Mouse (Mus musculus) macrophage (primary cell): Measurements from ENCODE around the gene Pif1. TPM values are rescaled to one million over a fixed set of nuclear protein-coding genes. Genes with fewer than 3 reads are reported as not detected.

Source experiments
- H3K27ac ChIP-seq: fragments of 350-480 bp; formaldehyde crosslinking; 2 replicates; pipeline ENCODE4 v1.9.0; 2021
- H3K36me3 ChIP-seq: fragments of 350-480 bp; formaldehyde crosslinking; 2 replicates; pipeline ENCODE4 v1.9.0; 2021; ENCODE audit errors: inconsistent target
- H3K4me3 ChIP-seq: fragments of 350-480 bp; formaldehyde crosslinking; 2 replicates; pipeline ENCODE4 v1.9.0; 2021; ENCODE audit errors: inconsistent target
- H3K79me2 ChIP-seq: fragments of 350-480 bp; formaldehyde crosslinking; 2 replicates; pipeline ENCODE4 v1.9.0; 2021; ENCODE audit errors: inconsistent target
- WGBS: methylation state at CpG from one replicate; pipeline ENCODE4 v1.1.7; 2026; ENCODE audit warnings: inconsistent platforms; ENCODE audit not compliant: missing documents; 5-methylcytosine and 5-hydroxymethylcytosine counted together
- polyA plus RNA-seq: library from polyadenylated mRNA; stranded (reverse); fragments of 250-400 nt; gene quantifications from 3 replicates; pipeline ENCODE4 v1.2.4, GENCODE M21; 2018; ENCODE audit warnings: inconsistent platforms

The Pif1 gene
- polyA plus RNA-seq, 1 experiment from 2014 or later, result 0.53 TPM

DNA sequence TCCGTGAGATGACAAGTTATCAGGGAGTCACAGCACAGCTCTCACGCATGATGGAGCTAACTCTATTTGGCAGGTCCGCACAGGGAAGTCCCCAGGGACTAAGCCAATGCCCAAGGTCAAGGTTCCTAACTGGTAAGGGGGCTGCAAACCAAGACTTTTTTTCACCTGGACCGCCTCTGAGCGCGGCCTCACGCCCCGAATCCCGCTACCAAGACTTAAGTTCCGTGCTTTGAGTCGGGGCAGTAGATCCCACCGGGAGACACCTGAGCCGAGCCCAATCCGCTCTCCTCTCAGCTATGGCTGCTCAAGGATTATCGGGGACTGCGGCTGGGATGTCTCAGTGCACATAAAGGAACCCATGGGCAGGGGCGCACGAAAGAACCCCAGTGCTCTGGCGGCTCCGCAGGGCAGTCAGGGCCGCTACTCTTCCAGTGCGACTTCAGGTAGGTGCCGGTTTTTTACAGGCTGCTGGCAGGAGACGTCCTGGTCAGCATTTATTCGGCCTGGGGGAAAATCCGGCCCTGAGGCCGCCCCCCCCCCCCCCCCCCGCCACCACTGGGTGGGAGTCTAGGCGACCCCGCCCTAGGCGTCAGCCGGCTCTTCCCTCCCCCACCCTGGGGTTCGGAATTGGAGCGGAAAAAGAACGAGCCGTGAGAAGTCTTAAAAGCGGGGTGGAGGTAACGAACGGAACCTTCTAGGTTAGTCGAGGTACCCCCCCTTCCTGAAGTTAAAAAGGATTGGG, 42.2 kb downstream of the Pif1 start, which contains the start of gene Rbpms2:
TSS of gene Rbpms2 (plus strand) at position 624 of the 742 bp plus-strand sequence.
- Histone ChIP-seq H3K27ac (no peak within 1 kb of the TSS), H3K36me3 (no peaks in the 10 kb centered on the region)

DNA sequence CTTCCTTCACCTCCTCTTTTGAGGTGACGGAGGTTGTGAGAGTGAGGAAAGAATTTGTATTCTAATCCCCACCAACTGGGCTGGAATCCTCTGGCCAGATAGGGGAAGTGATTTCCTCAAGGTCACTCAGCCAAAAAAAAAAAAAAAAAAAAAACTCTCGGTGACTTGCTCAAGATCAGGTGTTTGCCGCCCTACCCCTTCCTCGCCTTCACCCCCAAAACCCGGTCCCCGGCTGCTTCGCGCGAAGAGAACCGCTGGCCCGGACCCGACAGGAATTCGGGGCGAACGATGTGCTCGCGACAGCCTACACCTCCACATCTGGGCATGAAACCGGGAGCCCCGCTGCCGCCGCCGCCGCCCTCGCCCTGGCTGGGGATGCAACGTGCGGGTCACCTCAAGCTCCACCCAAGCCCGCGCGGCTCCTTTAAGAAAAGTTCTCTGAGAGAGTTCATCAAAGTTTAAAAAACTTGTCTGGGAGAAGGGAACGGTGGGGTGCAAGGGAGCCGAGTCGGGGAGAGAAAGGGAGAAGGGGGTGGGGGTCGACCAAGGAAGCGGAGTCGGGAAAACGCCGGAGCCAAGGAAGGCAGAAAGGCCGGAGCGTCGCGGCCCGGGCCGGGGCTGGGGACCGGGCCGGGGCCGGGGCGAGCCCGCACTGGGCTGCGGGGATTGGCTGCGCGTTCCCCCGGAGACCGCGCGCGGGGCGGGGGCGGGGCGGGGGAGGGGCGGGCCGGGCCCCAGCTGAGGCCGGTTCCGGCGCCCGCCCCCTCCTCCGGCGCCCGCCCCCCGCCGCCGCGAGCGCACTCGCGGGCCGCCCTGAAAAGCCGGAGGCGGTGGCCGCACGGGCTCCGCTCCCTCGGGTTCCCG, 43.0 kb downstream of the Pif1 start:
- H3K36me3 ChIP-seq, result no peaks in the 10 kb centered on the region
- no peaks in the 10 kb centered on the region for H3K79me2 ChIP-seq
- peak overlapping the region; percentile 3; the same call in 1 of the 2 replicates for H3K4me3 ChIP-seq
- WGBS, result 1% methylated on average over 36 of the region's 83 CpGs
- H3K27ac ChIP-seq, result no peak overlapping the region

More for the DNA sequence above, 42.2 kb downstream of the Pif1 start, which contains the start of gene Rbpms2:
- Histone ChIP-seq H3K79me2 (no peaks in the 10 kb centered on the region), H3K4me3 (peak within 1 kb of the TSS; percentile 3; the same call in 1 of the 2 replicates)
- 7% methylated on average over 35 of the region's 40 CpGs for WGBS

DNA sequence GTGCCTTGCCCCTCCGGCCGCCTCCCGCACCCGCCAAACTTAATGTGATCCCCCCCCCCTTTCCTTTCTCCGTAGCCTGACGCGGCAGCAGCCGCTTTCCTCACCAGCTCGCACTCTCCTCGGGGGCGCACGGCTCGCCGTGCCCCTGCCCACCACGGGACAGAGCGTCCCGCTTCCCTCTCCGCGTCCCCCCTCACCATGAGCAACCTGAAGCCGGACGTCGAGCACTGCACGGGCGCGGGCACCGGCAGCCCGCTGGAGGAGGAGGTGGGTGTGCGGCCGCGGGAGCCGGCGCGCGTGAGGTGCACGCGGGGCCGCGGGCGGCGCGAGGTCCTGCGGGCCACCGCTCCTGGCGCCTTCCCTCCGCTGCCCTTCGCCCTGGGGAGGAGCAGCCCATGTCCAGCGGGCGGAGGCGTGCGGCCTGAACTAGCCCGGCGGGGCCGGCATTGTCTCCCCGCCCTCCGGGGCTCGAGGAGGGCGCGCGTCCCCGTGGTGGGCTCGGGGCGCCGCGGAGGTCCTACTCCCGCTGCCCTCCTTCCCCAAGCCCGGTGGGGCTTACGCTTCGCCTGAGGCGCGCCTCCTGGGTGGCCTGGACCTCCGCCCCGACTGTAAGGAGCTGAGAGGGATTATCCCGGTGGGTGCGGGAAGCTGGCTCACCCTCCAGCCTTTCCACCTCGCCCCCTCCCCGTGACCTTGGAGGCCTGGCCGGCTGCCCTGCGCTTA, 43.8 kb downstream of the Pif1 start:
- Histone ChIP-seq H3K27ac (no peak overlapping the region), H3K36me3 (no peaks in the 10 kb centered on the region), H3K79me2 (no peaks in the 10 kb centered on the region), H3K4me3 (no peak overlapping the region)
- WGBS, result 6% methylated on average over 68 of the region's 78 CpGs

DNA sequence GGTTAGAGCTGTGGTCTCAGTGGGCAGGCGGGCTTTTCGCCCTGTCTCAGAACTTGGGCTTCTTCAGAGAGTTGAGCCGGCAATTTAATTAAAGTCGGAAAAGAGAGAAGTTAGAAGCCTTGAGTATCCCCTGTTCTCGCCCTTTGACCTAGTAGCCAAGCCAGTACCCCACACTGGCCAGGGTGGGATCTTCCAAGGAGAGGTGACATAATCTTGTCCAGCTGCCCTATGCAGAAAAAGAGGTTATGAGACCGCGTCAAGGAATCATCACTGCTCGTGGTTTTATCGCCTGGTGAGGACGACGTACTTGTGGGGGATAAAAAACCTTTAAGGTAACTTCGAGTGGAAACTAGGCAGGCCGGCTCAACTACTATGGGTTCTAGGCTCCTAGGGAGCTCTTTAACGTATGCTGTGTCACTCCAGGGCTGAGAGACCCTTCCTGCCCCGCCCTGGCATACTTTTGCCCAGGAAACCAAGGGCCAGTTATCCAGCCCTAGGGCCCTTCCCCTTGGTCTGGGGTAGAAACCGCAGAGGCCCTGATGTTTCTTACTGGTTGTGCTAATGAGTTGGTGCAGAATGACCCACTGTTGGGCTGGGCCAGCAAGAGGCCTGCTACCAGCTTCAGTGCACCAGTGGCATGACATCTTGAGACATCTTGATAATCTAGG, 44.5 kb downstream of the Pif1 start:
- Histone ChIP-seq H3K4me3 (no peak overlapping the region), H3K36me3 (no peaks in the 10 kb centered on the region), H3K27ac (no peak overlapping the region), H3K79me2 (no peaks in the 10 kb centered on the region)
- 49% methylated on average over 16 of the region's 16 CpGs for WGBS

DNA sequence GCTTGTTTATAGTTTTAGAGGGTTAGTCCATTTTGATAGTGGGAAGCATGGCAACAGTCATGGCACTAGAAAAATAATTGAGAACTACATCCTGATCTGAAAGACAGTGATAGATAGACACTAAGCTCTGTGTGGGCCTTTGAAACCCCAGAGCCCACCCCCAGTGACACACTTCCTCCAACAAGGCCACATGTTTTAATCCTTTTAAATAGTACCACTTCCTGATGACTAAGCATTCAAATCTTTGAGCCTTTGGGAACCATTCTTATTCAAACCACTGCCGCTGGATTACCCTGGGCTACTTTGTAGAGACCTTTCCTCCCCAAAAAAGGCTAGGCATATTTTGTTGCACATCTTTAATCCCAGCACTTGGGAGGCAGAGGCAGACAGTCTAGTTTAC, 48.8 kb downstream of the Pif1 start:
- WGBS, result 47% methylated on average over 1 of the region's 1 CpGs
- Histone ChIP-seq H3K4me3 (no peak overlapping the region), H3K79me2 (no peaks in the 10 kb centered on the region), H3K36me3 (no peaks in the 10 kb centered on the region), H3K27ac (no peak overlapping the region)

DNA sequence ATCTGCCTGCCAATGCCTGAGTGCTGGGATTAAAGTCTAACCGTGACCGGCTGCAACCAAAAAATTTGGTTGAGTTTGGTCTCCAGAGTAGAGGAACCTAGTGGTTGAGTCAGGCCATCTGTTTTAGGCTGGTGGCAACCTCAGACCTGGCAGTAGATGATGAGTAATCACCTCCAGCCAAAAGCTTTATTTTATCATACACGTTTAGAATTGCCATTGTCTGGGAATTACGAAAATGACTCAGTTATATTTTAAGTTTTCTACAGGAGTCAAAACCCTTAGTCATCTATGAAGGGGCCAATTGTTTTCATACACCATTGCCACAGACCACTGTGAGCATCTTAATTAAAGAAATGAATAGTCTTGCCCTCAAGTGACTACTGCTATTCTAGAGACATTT, 50.0 kb downstream of the Pif1 start:
- 74% methylated on average over 4 of the region's 4 CpGs for WGBS
- Histone ChIP-seq H3K4me3 (no peak overlapping the region), H3K27ac (no peak overlapping the region), H3K36me3 (no peaks in the 10 kb centered on the region), H3K79me2 (no peaks in the 10 kb centered on the region)

DNA sequence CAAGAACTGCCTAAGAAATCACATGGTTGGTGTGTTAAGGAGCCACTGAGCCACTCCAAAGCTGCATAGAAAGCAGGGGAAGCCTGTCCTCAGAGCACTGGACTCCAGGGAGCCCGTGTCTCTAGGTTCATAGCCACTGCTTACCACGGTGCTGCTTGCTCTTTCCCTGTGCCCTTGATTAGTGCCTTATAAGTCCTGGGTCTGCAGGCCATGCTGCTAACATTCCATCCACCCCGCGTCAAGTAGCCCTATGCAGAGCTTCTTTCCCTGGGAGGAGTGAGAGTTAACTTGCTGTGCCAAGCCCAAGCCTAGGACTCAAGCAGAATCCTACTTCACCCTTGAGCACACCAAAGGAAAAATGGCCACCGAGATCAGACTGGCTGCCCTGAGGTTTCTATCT, 52.1 kb downstream of the Pif1 start:
- 92% methylated on average over 5 of the region's 5 CpGs for WGBS
- no peak overlapping the region for H3K4me3 ChIP-seq
- no peaks in the 10 kb centered on the region for H3K36me3 ChIP-seq

DNA sequence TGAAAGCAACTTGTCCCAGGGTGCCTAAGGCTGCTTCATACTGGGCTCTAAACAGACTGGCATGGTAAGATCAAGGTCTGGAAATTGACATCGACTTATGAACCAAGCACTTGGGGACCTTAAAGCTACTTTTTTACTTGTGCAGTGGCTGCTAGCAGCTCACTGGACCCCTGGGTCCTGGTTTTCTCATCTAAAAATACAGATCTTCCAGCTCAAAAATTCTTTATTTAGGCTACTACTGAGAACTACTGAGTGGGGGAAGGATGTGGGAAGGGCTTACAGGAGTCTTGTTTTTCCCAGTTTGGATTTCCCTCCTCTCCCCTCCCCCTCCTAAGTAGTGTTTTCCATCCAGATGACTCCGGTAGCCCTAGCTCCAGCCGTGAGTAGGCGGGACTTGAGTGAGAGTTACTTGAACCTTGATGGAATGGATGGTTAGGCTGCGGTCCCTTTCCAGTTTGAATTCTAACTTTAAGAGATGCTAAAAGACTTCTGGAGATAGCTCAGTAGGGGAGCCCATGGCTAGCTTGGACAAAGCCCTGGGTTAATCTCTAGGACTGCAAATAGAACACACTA, 54.0 kb downstream of the Pif1 start:
- Histone ChIP-seq H3K36me3 (no peaks in the 10 kb centered on the region), H3K27ac (no peak overlapping the region), H3K4me3 (no peak overlapping the region), H3K79me2 (no peaks in the 10 kb centered on the region)
- 77% methylated on average over 5 of the region's 5 CpGs for WGBS

More for the DNA sequence above, 52.1 kb downstream of the Pif1 start:
- Histone ChIP-seq H3K27ac (no peak overlapping the region), H3K79me2 (no peaks in the 10 kb centered on the region)

DNA sequence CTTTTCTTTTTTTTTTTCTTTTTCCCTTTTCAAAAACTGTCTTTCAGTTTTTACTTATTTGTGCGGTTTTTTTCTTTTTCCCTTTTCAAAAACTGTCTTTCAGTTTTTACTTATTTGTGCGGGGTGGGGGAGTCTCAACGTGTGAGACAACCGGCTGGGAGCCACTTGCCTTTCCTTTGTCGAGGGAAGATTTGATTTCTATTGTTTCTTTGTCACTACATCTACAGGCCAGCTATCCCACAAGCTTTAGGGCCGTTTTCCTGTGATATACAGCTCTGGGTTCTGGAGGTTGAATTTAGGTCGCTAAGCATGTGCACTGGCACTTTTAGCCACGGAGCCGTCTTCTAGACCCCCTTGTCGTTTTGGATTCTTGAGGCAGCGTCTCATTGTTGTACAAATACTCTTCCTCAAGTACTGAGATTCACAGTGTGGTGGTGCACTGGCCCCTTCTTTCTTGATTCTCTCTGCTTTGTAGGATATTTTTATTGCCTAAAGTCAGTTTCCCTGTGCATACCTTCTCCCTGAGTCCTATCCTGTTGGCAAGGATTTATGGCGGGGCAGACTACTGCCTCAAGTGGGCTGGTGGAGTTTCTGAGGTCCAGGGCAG, 54.6 kb downstream of the Pif1 start:
- Histone ChIP-seq H3K27ac (no peak overlapping the region), H3K4me3 (no peak overlapping the region), H3K79me2 (no peaks in the 10 kb centered on the region), H3K36me3 (no peaks in the 10 kb centered on the region)
- WGBS, result 66% methylated on average over 12 of the region's 12 CpGs

DNA sequence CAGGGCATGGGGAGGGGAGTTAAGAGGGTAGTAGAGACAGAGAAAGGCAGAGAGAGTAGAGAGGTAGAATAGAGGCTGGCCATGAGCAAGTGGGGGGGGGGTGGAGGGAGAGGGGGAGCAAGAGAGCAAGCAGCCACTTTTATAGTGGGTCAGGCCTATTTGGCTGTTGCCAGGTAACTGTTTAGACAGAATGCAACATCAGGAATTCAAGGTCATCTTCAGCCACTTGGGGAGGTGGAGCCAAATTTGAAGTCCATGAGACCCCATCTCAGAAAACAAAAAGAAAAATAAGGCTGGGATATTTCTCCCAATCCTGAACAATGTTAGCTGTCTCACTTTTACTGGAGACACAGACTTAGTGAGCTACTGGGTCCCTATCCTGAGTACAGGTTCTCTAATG, 55.6 kb downstream of the Pif1 start:
- Histone ChIP-seq H3K36me3 (no peaks in the 10 kb centered on the region), H3K79me2 (no peaks in the 10 kb centered on the region), H3K27ac (no peak overlapping the region), H3K4me3 (no peak overlapping the region)

DNA sequence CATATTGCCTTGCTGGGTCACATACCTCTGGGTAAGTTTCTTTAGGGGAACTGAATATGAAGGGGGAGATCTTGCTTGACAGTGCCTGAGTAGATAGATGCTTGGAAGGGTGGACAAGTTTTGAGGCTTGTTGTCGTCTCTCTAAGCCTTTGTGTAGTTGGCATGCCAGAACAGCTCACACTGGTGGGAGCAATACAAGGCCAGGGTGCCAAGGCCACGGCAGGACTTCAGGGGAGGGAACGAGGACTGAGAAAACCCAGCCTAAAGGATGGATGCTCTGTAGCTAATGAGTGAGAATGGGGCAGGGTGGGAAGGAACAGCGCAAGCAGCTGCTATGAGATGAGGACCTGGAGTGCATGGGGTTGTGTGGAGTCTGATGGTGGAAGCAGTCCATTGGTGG, 58.0 kb downstream of the Pif1 start:
- H3K36me3 ChIP-seq, result no peaks in the 10 kb centered on the region
- 89% methylated on average over 4 of the region's 4 CpGs for WGBS
- no peak overlapping the region for H3K4me3 ChIP-seq
- no peak overlapping the region for H3K27ac ChIP-seq
- no peaks in the 10 kb centered on the region for H3K79me2 ChIP-seq
